Mouse (Mus musculus): Measurements from ENCODE around the gene Tmem79. TPM values are rescaled to one million over a fixed set of nuclear protein-coding genes. Genes with fewer than 3 reads are reported as not detected.
A peak's percentile ranks its signal among the peaks of the same experiment; 100 is the strongest.
"Not testable (repeated sequence)": the region's sequence is repeated elsewhere in the genome, so short reads cannot be mapped to it uniquely, and the experiment has no call there.

Tmem79 gene
- 9.1 and 12.8 TPM in 2 replicates for polyA plus RNA-seq (2011; ENCODE audit: insufficient read depth, insufficient read length, low read depth, missing spikeins)

- peak within 1 kb of the TSS; percentile 92 for H3K4me3 ChIP-seq (ENCODE audit: low read depth, low read length)
- H3K4me1 ChIP-seq (ENCODE audit: control insufficient read depth, insufficient read depth, low read length): no peaks in the 10 kb centered on the region
- no peaks in the 10 kb centered on the region; the same call in none of the 2 replicates for H3K36me3 ChIP-seq (ENCODE audit: control insufficient read depth, insufficient read depth, low read length, poor library complexity, severe bottlenecking)
- no peaks in the 10 kb centered on the region for H3K9me3 ChIP-seq (replicated peaks; ENCODE audit: control insufficient read depth, insufficient read depth, low read length, poor library complexity, severe bottlenecking)
- H3K27ac ChIP-seq (ENCODE audit: insufficient read depth, low read length): peak within 1 kb of the TSS; percentile 83
- peak within 1 kb of the TSS; percentile 87 for H3K9ac ChIP-seq (ENCODE audit: low read depth, poor library complexity, severe bottlenecking)
- peak; percentile 94 for TF ChIP-seq POLR2A (IDR thresholded peaks at IDR 0.05; ENCODE audit: insufficient read depth, low read length)
- no peak for TF ChIP-seq CTCF (IDR thresholded peaks at IDR 0.05; ENCODE audit: low read depth, low read length)
- peak; percentile 51; the same call in 1 of the 2 replicates for TF ChIP-seq EP300 (IDR thresholded peaks at IDR 0.05; ENCODE audit: insufficient read depth, low read depth, low read length)
- no peaks in the 10 kb centered on the region for H3K27me3 ChIP-seq (ENCODE audit: control insufficient read depth, insufficient read depth, low read length, poor library complexity, severe bottlenecking)
Measured at GRCm38 (mm10) chr3:88336058-88337013, at the start of gene Tmem79, which contains the start of gene Smg5. Gene Tmem79, minus strand, starts transcription at chr3:88336148. Gene Smg5, plus strand, starts transcription at chr3:88336260.

GRCm38 (mm10) chr3:88384364-88384763 is 48.4 kb upstream of the Tmem79 start, which contains the start of gene Bglap:
Gene Bglap, minus strand, starts transcription at chr3:88384464.
- TF ChIP-seq POLR2A (IDR thresholded peaks at IDR 0.05; ENCODE audit: insufficient read depth, low read length) (no peak), EP300 (IDR thresholded peaks at IDR 0.05; ENCODE audit: insufficient read depth, low read depth, low read length) (no peak), CTCF (IDR thresholded peaks at IDR 0.05; ENCODE audit: low read depth, low read length) (no peak)
- Histone ChIP-seq H3K9me3 (replicated peaks; ENCODE audit: control insufficient read depth, insufficient read depth, low read length, poor library complexity, severe bottlenecking) (no peaks in the 10 kb centered on the region), H3K27ac (ENCODE audit: insufficient read depth, low read length) (no peak within 1 kb of the TSS), H3K36me3 (ENCODE audit: control insufficient read depth, insufficient read depth, low read length, poor library complexity, severe bottlenecking) (no peaks in the 10 kb centered on the region), H3K4me3 (ENCODE audit: low read depth, low read length) (no peak within 1 kb of the TSS), H3K27me3 (ENCODE audit: control insufficient read depth, insufficient read depth, low read length, poor library complexity, severe bottlenecking) (no peaks in the 10 kb centered on the region), H3K4me1 (ENCODE audit: control insufficient read depth, insufficient read depth, low read length) (no peaks in the 10 kb centered on the region), H3K9ac (ENCODE audit: low read depth, poor library complexity, severe bottlenecking) (no peak within 1 kb of the TSS)

- H3K27ac ChIP-seq (ENCODE audit: insufficient read depth, low read length); H3K36me3 ChIP-seq (ENCODE audit: control insufficient read depth, insufficient read depth, low read length, poor library complexity, severe bottlenecking); H3K9me3 ChIP-seq (replicated peaks; ENCODE audit: control insufficient read depth, insufficient read depth, low read length, poor library complexity, severe bottlenecking); H3K9ac ChIP-seq (ENCODE audit: low read depth, poor library complexity, severe bottlenecking); H3K27me3 ChIP-seq (ENCODE audit: control insufficient read depth, insufficient read depth, low read length, poor library complexity, severe bottlenecking); H3K4me3 ChIP-seq (ENCODE audit: low read depth, low read length); H3K4me1 ChIP-seq (ENCODE audit: control insufficient read depth, insufficient read depth, low read length): not testable (repeated sequence)
Measured at GRCm38 (mm10) chr3:88382383-88382782, 46.4 kb upstream of the Tmem79 start.

- H3K9me3 ChIP-seq (replicated peaks; ENCODE audit: control insufficient read depth, insufficient read depth, low read length, poor library complexity, severe bottlenecking); H3K36me3 ChIP-seq (ENCODE audit: control insufficient read depth, insufficient read depth, low read length, poor library complexity, severe bottlenecking); H3K27ac ChIP-seq (ENCODE audit: insufficient read depth, low read length); H3K27me3 ChIP-seq (ENCODE audit: control insufficient read depth, insufficient read depth, low read length, poor library complexity, severe bottlenecking); H3K9ac ChIP-seq (ENCODE audit: low read depth, poor library complexity, severe bottlenecking); H3K4me1 ChIP-seq (ENCODE audit: control insufficient read depth, insufficient read depth, low read length): not testable (repeated sequence)
- H3K4me3 ChIP-seq (ENCODE audit: low read depth, low read length): 0 out of 2 replicates have a peak overlapping the region, but pooled peaks have one; percentile 43
Measured at GRCm38 (mm10) chr3:88381389-88382315, 45.7 kb upstream of the Tmem79 start.

GRCm38 (mm10) chr3:88378599-88378998 is 42.7 kb upstream of the Tmem79 start, which contains the start of gene Bglap2:
Gene Bglap2, minus strand, starts transcription at chr3:88378699.
- not testable (repeated sequence) for H3K27ac ChIP-seq (ENCODE audit: insufficient read depth, low read length); H3K9me3 ChIP-seq (replicated peaks; ENCODE audit: control insufficient read depth, insufficient read depth, low read length, poor library complexity, severe bottlenecking); H3K9ac ChIP-seq (ENCODE audit: low read depth, poor library complexity, severe bottlenecking); H3K4me3 ChIP-seq (ENCODE audit: low read depth, low read length); H3K36me3 ChIP-seq (ENCODE audit: control insufficient read depth, insufficient read depth, low read length, poor library complexity, severe bottlenecking); H3K4me1 ChIP-seq (ENCODE audit: control insufficient read depth, insufficient read depth, low read length); H3K27me3 ChIP-seq (ENCODE audit: control insufficient read depth, insufficient read depth, low read length, poor library complexity, severe bottlenecking)

- H3K4me3 ChIP-seq (ENCODE audit: low read depth, low read length); H3K36me3 ChIP-seq (ENCODE audit: control insufficient read depth, insufficient read depth, low read length, poor library complexity, severe bottlenecking); H3K4me1 ChIP-seq (ENCODE audit: control insufficient read depth, insufficient read depth, low read length); H3K27ac ChIP-seq (ENCODE audit: insufficient read depth, low read length); H3K9ac ChIP-seq (ENCODE audit: low read depth, poor library complexity, severe bottlenecking); H3K9me3 ChIP-seq (replicated peaks; ENCODE audit: control insufficient read depth, insufficient read depth, low read length, poor library complexity, severe bottlenecking); H3K27me3 ChIP-seq (ENCODE audit: control insufficient read depth, insufficient read depth, low read length, poor library complexity, severe bottlenecking): not testable (repeated sequence)
Measured at GRCm38 (mm10) chr3:88376644-88377043, 40.7 kb upstream of the Tmem79 start.

- H3K9ac ChIP-seq (ENCODE audit: low read depth, poor library complexity, severe bottlenecking); H3K9me3 ChIP-seq (replicated peaks; ENCODE audit: control insufficient read depth, insufficient read depth, low read length, poor library complexity, severe bottlenecking); H3K4me1 ChIP-seq (ENCODE audit: control insufficient read depth, insufficient read depth, low read length); H3K27me3 ChIP-seq (ENCODE audit: control insufficient read depth, insufficient read depth, low read length, poor library complexity, severe bottlenecking); H3K27ac ChIP-seq (ENCODE audit: insufficient read depth, low read length); H3K36me3 ChIP-seq (ENCODE audit: control insufficient read depth, insufficient read depth, low read length, poor library complexity, severe bottlenecking); H3K4me3 ChIP-seq (ENCODE audit: low read depth, low read length): not testable (repeated sequence)
Measured at GRCm38 (mm10) chr3:88375750-88376626, 40.0 kb upstream of the Tmem79 start.

- H3K27me3 ChIP-seq (ENCODE audit: control insufficient read depth, insufficient read depth, low read length, poor library complexity, severe bottlenecking); H3K4me1 ChIP-seq (ENCODE audit: control insufficient read depth, insufficient read depth, low read length); H3K9ac ChIP-seq (ENCODE audit: low read depth, poor library complexity, severe bottlenecking); H3K27ac ChIP-seq (ENCODE audit: insufficient read depth, low read length); H3K4me3 ChIP-seq (ENCODE audit: low read depth, low read length); H3K36me3 ChIP-seq (ENCODE audit: control insufficient read depth, insufficient read depth, low read length, poor library complexity, severe bottlenecking): not testable (repeated sequence)
- H3K9me3 ChIP-seq (replicated peaks; ENCODE audit: control insufficient read depth, insufficient read depth, low read length, poor library complexity, severe bottlenecking): peaks cover 12% of the 10 kb centered on the region
Measured at GRCm38 (mm10) chr3:88372643-88373042, 36.7 kb upstream of the Tmem79 start, which contains the start of gene Bglap3. Gene Bglap3, minus strand, starts transcription at chr3:88372743.
